Mouse (Mus musculus): ENCODE data around the gene Fxyd1. TPM values are rescaled to one million over a fixed set of nuclear protein-coding genes. Genes with fewer than 3 reads are reported as not detected.

Fxyd1 gene
- polyA plus RNA-seq, 1 experiment, result not detected

- Histone ChIP-seq H3K4me1 (ENCODE audit: control insufficient read depth, insufficient read depth, low read length) (0 out of 2 replicates have a peak, but pooled peaks cover 4% of the 10 kb centered on the region), H3K4me3 (ENCODE audit: insufficient read depth, low read depth, low read length) (no peak overlapping the region), H3K27ac (ENCODE audit: insufficient read depth, low read depth, low read length) (no peak overlapping the region)
- no peak for TF ChIP-seq CTCF (IDR thresholded peaks at IDR 0.05; ENCODE audit: insufficient read depth, low read depth, low read length)
- TF ChIP-seq POLR2A (IDR thresholded peaks at IDR 0.05; ENCODE audit: insufficient read depth, low read depth, low read length), result no peak
- 75% methylated on average over 9 of the region's 9 CpGs for WGBS
Measured at GRCm38 (mm10) chr7:31072326-31072725, 15.3 kb upstream of the Fxyd1 start.

GRCm38 (mm10) chr7:31070324-31070723, 13.3 kb upstream of the Fxyd1 start:
- TF ChIP-seq CTCF (IDR thresholded peaks at IDR 0.05; ENCODE audit: insufficient read depth, low read depth, low read length), result no peak
- TF ChIP-seq POLR2A (IDR thresholded peaks at IDR 0.05; ENCODE audit: insufficient read depth, low read depth, low read length), result no peak
- no peak overlapping the region for H3K27ac ChIP-seq (ENCODE audit: insufficient read depth, low read depth, low read length)
- 83% methylated on average over 6 of the region's 6 CpGs for WGBS
- H3K4me1 ChIP-seq (ENCODE audit: control insufficient read depth, insufficient read depth, low read length), result 0 out of 2 replicates have a peak, but pooled peaks cover 4% of the 10 kb centered on the region
- no peak overlapping the region for H3K4me3 ChIP-seq (ENCODE audit: insufficient read depth, low read depth, low read length)

- H3K4me3 ChIP-seq (ENCODE audit: insufficient read depth, low read depth, low read length), result no peak overlapping the region
- H3K27ac ChIP-seq (ENCODE audit: insufficient read depth, low read depth, low read length), result no peak overlapping the region
- TF ChIP-seq POLR2A (IDR thresholded peaks at IDR 0.05; ENCODE audit: insufficient read depth, low read depth, low read length), result no peak
- TF ChIP-seq CTCF (IDR thresholded peaks at IDR 0.05; ENCODE audit: insufficient read depth, low read depth, low read length), result no peak
- 0 out of 2 replicates have a peak, but pooled peaks cover 4% of the 10 kb centered on the region for H3K4me1 ChIP-seq (ENCODE audit: control insufficient read depth, insufficient read depth, low read length)
- WGBS, result 92% methylated on average over 14 of the region's 14 CpGs
Measured at GRCm38 (mm10) chr7:31069491-31069890, 12.5 kb upstream of the Fxyd1 start.

- Histone ChIP-seq H3K4me3 (ENCODE audit: insufficient read depth, low read depth, low read length) (no peak overlapping the region), H3K27ac (ENCODE audit: insufficient read depth, low read depth, low read length) (no peak overlapping the region), H3K4me1 (ENCODE audit: control insufficient read depth, insufficient read depth, low read length) (no peaks in the 10 kb centered on the region)
- TF ChIP-seq CTCF (IDR thresholded peaks at IDR 0.05; ENCODE audit: insufficient read depth, low read depth, low read length) (no peak), POLR2A (IDR thresholded peaks at IDR 0.05; ENCODE audit: insufficient read depth, low read depth, low read length) (no peak)
- 31% methylated on average over 5 of the region's 5 CpGs for WGBS
Measured at GRCm38 (mm10) chr7:31067836-31068235, 10.8 kb upstream of the Fxyd1 start.

GRCm38 (mm10) chr7:31063074-31063560, 6.1 kb upstream of the Fxyd1 start:
- Histone ChIP-seq H3K27ac (ENCODE audit: insufficient read depth, low read depth, low read length) (no peak overlapping the region), H3K4me3 (ENCODE audit: insufficient read depth, low read depth, low read length) (no peak overlapping the region), H3K4me1 (ENCODE audit: control insufficient read depth, insufficient read depth, low read length) (peaks cover 5% of the 10 kb centered on the region)
- 87% methylated on average over 12 of the region's 12 CpGs for WGBS
- TF ChIP-seq POLR2A (IDR thresholded peaks at IDR 0.05; ENCODE audit: insufficient read depth, low read depth, low read length) (no peak), CTCF (IDR thresholded peaks at IDR 0.05; ENCODE audit: insufficient read depth, low read depth, low read length) (no peak)

GRCm38 (mm10) chr7:31060621-31061010, 3.6 kb upstream of the Fxyd1 start:
- no peak for TF ChIP-seq CTCF (IDR thresholded peaks at IDR 0.05; ENCODE audit: insufficient read depth, low read depth, low read length)
- TF ChIP-seq POLR2A (IDR thresholded peaks at IDR 0.05; ENCODE audit: insufficient read depth, low read depth, low read length), result no peak
- H3K27ac ChIP-seq (ENCODE audit: insufficient read depth, low read depth, low read length), result no peak overlapping the region
- H3K4me3 ChIP-seq (ENCODE audit: insufficient read depth, low read depth, low read length), result no peak overlapping the region
- WGBS, result 94% methylated on average over 7 of the region's 7 CpGs
- peaks cover 5% of the 10 kb centered on the region for H3K4me1 ChIP-seq (ENCODE audit: control insufficient read depth, insufficient read depth, low read length)

- WGBS, result 62% methylated on average over 11 of the region's 11 CpGs
- TF ChIP-seq POLR2A (IDR thresholded peaks at IDR 0.05; ENCODE audit: insufficient read depth, low read depth, low read length), result no peak
- TF ChIP-seq CTCF (IDR thresholded peaks at IDR 0.05; ENCODE audit: insufficient read depth, low read depth, low read length), result no peak
- Histone ChIP-seq H3K4me3 (ENCODE audit: insufficient read depth, low read depth, low read length) (0 out of 2 replicates have a peak overlapping the region, but pooled peaks have one; percentile 2), H3K27ac (ENCODE audit: insufficient read depth, low read depth, low read length) (no peak overlapping the region), H3K4me1 (ENCODE audit: control insufficient read depth, insufficient read depth, low read length) (peaks cover 5% of the 10 kb centered on the region)
Measured at GRCm38 (mm10) chr7:31059919-31060620, 3.1 kb upstream of the Fxyd1 start.

- 0 out of 2 replicates have a peak within 1 kb of the TSS, but pooled peaks have one; percentile 2 for H3K4me3 ChIP-seq (ENCODE audit: insufficient read depth, low read depth, low read length)
- 10% methylated on average over 2 of the region's 2 CpGs for WGBS
- TF ChIP-seq CTCF (IDR thresholded peaks at IDR 0.05; ENCODE audit: insufficient read depth, low read depth, low read length) (peak; percentile 85), POLR2A (IDR thresholded peaks at IDR 0.05; ENCODE audit: insufficient read depth, low read depth, low read length) (no peak)
- 0 out of 2 replicates have a peak within 1 kb of the TSS, but pooled peaks have one; percentile 31 for H3K27ac ChIP-seq (ENCODE audit: insufficient read depth, low read depth, low read length)
- peaks cover 5% of the 10 kb centered on the region for H3K4me1 ChIP-seq (ENCODE audit: control insufficient read depth, insufficient read depth, low read length)
Measured at GRCm38 (mm10) chr7:31059108-31059507, 2.1 kb upstream of the Fxyd1 start, which contains the start of gene Lgi4. TSS of gene Lgi4 (plus strand) at chr7:31059342.

GRCm38 (mm10) chr7:31058211-31058610, 1.2 kb upstream of the Fxyd1 start:
- TF ChIP-seq CTCF (IDR thresholded peaks at IDR 0.05; ENCODE audit: insufficient read depth, low read depth, low read length) (no peak), POLR2A (IDR thresholded peaks at IDR 0.05; ENCODE audit: insufficient read depth, low read depth, low read length) (no peak)
- Histone ChIP-seq H3K4me3 (ENCODE audit: insufficient read depth, low read depth, low read length) (no peak overlapping the region), H3K4me1 (ENCODE audit: control insufficient read depth, insufficient read depth, low read length) (peaks cover 7% of the 10 kb centered on the region), H3K27ac (ENCODE audit: insufficient read depth, low read depth, low read length) (no peak overlapping the region)
- 92% methylated on average over 6 of the region's 6 CpGs for WGBS
